Mouse (Mus musculus) intestine, embryonic 15.5 days (tissue): Measurements from ENCODE around the gene Tom1l2. TPM values are rescaled to one million over a fixed set of nuclear protein-coding genes. Genes with fewer than 3 reads are reported as not detected.

Experiments
- ATAC-seq: fragments of 200-750 bp; cut with Nextera tagmentation; 2 replicates; pipeline ENCODE4 v1.8.0; 2017; ENCODE audit warnings: moderate TSS enrichment, moderate library complexity
- H3K27ac ChIP-seq: fragments of 300-500 bp; sonication (generic); 2 replicates; pipeline ENCODE4 v1.5.1; 2015; ENCODE audit warnings: mild to moderate bottlenecking, inconsistent platforms
- H3K27me3 ChIP-seq: fragments of 300-500 bp; sonication (generic); replicated peaks from 2 replicates; pipeline ENCODE4 v1.6.1; 2015; ENCODE audit warnings: inconsistent platforms
- H3K36me3 ChIP-seq: fragments of 300-500 bp; sonication (generic); 2 replicates; pipeline ENCODE4 v1.6.1; 2015; ENCODE audit warnings: inconsistent platforms
- H3K4me1 ChIP-seq: fragments of 300-500 bp; sonication (generic); replicated peaks from 2 replicates; pipeline ENCODE4 v1.6.1; 2015; ENCODE audit warnings: inconsistent platforms
- H3K4me2 ChIP-seq: fragments of 300-500 bp; sonication (generic); replicated peaks from 2 replicates; pipeline ENCODE4 v1.6.1; 2015; ENCODE audit warnings: mild to moderate bottlenecking, inconsistent platforms
- H3K4me3 ChIP-seq: fragments of 300-500 bp; sonication (generic); replicated peaks from 2 replicates; pipeline ENCODE4 v1.5.1; 2015; ENCODE audit warnings: inconsistent platforms
- H3K9ac ChIP-seq: fragments of 300-500 bp; sonication (generic); 2 replicates; pipeline ENCODE4 v1.6.1; 2015; ENCODE audit warnings: inconsistent platforms
- H3K9me3 ChIP-seq: fragments of 300-500 bp; sonication (generic); 2 replicates; pipeline ENCODE4 v1.6.1; 2016; ENCODE audit warnings: inconsistent platforms
- WGBS: fragments of 180-500 bp; shearing (Covaris S2); methylation state at CpG from one replicate; pipeline ENCODE4 v1.1.7; 2015; 5-methylcytosine and 5-hydroxymethylcytosine counted together
- polyA plus RNA-seq: library from polyadenylated mRNA; unstranded; fragments of >200 nt; fragmentation: Nextera tagmentation; extraction: Ambion mirVana; gene quantifications from 2 replicates; pipeline ENCODE4 v1.2.1, GENCODE M21; 2015

Tom1l2 gene
- polyA plus RNA-seq, 1 experiment from 2014 or later = 22.3 TPM

GRCm38 (mm10) chr11:60254308-60254707, 98.4 kb downstream of the Tom1l2 start:
- 89% methylated on average over 5 of the region's 5 CpGs for WGBS
- 0 out of 2 replicates have a peak, but pooled peaks cover 9% of the 10 kb centered on the region for H3K36me3 ChIP-seq
- ATAC-seq = no peak
- H3K4me1 ChIP-seq = 0 out of 2 replicates have a peak, but pooled peaks cover 13% of the 10 kb centered on the region
- no peaks in the 10 kb centered on the region for H3K27me3 ChIP-seq
- no peak overlapping the region for H3K9ac ChIP-seq
- H3K9me3 ChIP-seq = no peaks in the 10 kb centered on the region
- H3K27ac ChIP-seq = no peak overlapping the region
- H3K4me3 ChIP-seq = no peak overlapping the region
- no peak overlapping the region for H3K4me2 ChIP-seq

GRCm38 (mm10) chr11:60253546-60253945, 99.2 kb downstream of the Tom1l2 start:
- Histone ChIP-seq H3K4me2 (no peak overlapping the region), H3K4me3 (no peak overlapping the region), H3K27me3 (no peaks in the 10 kb centered on the region), H3K36me3 (0 out of 2 replicates have a peak, but pooled peaks cover 4% of the 10 kb centered on the region), H3K9me3 (no peaks in the 10 kb centered on the region), H3K9ac (0 out of 2 replicates have a peak overlapping the region, but pooled peaks have one; percentile 8), H3K27ac (no peak overlapping the region), H3K4me1 (peaks cover 17% of the 10 kb centered on the region)
- 86% methylated on average over 2 of the region's 2 CpGs for WGBS
- no peak for ATAC-seq

- WGBS = 49% methylated on average over 6 of the region's 6 CpGs
- no peaks in the 10 kb centered on the region for H3K27me3 ChIP-seq
- no peak overlapping the region for H3K27ac ChIP-seq
- no peak overlapping the region for H3K9ac ChIP-seq
- H3K4me3 ChIP-seq = no peak overlapping the region
- no peak overlapping the region for H3K4me2 ChIP-seq
- H3K9me3 ChIP-seq = no peaks in the 10 kb centered on the region
- 0 out of 2 replicates have a peak, but pooled peaks cover 3% of the 10 kb centered on the region for H3K36me3 ChIP-seq
- ATAC-seq = peak; percentile 45; the same call in 1 of the 2 replicates
- peaks cover 23% of the 10 kb centered on the region for H3K4me1 ChIP-seq
Observed at GRCm38 (mm10) chr11:60250971-60251643, 101.6 kb downstream of the Tom1l2 start.

DNA sequence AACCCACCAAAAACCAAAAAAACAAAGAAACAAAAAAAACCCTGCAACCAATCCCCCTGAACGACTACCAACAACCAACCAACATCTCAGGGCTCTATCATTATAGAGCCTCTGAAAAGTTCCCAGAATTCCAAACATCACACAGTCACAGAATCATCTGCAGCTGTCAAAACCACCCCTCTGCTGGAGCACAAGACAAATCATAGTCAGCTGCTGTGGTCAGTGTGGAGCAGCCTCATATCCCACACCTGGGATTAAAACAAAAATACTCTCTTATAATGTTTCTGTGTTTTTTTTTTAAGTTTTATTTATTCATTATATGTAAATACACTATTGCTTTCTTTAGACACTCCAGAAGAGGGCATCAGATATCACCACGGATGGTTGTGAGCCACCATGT, 102.8 kb downstream of the Tom1l2 start:
- Histone ChIP-seq H3K27me3 (no peaks in the 10 kb centered on the region), H3K4me1 (peaks cover 20% of the 10 kb centered on the region), H3K4me2 (no peak overlapping the region), H3K9me3 (no peaks in the 10 kb centered on the region), H3K27ac (no peak overlapping the region), H3K4me3 (no peak overlapping the region), H3K36me3 (0 out of 2 replicates have a peak, but pooled peaks cover 7% of the 10 kb centered on the region), H3K9ac (no peak overlapping the region)
- 88% methylated on average over 2 of the region's 2 CpGs for WGBS
- no peak for ATAC-seq

- Histone ChIP-seq H3K4me2 (0 out of 2 replicates have a peak overlapping the region, but pooled peaks have one; percentile 1), H3K36me3 (0 out of 2 replicates have a peak, but pooled peaks cover 7% of the 10 kb centered on the region), H3K9me3 (no peaks in the 10 kb centered on the region), H3K9ac (no peak overlapping the region), H3K4me1 (peaks cover 22% of the 10 kb centered on the region), H3K27ac (no peak overlapping the region), H3K4me3 (no peak overlapping the region), H3K27me3 (no peaks in the 10 kb centered on the region)
- no peak for ATAC-seq
- WGBS = 41% methylated on average over 13 of the region's 13 CpGs
Observed at GRCm38 (mm10) chr11:60248596-60249404, 103.9 kb downstream of the Tom1l2 start.

DNA sequence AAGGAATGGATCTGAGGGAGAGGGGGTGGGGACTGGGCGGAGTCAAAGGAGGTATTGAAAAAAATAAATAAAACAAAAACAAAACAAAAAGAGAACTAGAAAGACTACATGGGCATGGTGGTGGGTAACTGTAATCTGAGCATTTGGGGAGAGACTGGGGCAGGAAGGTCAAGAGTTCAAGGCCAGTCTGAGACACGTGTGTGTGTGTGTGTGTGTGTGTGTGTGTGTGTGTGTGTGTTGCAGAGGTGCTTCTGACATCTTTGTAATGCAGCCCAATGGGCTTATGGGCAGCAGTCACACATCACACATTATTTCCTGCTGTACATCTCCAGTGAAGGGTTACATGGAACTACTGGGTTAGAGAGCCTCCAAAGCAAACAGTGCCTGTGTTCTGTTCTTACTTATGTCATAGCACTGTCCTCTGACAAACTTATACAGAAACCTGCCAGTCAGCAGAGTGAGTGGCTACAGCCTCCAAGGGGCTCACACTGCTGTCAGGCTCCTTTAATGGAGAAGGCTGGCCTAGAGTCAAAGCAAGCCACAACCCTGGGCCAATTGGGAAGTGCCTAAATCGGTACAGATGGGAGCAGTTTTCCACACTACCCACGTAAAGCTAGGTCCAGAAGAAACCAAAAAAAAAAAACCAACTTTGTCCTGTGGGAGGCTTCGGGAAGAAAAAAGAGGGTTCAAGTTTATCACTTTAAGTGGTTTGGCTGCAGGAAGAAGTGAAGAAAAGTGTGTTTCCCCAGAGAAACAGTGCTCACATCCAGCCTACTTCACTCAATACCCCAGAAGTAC, 104.8 kb downstream of the Tom1l2 start:
- H3K36me3 ChIP-seq = 0 out of 2 replicates have a peak, but pooled peaks cover 7% of the 10 kb centered on the region
- no peak overlapping the region for H3K9ac ChIP-seq
- no peaks in the 10 kb centered on the region for H3K27me3 ChIP-seq
- WGBS = 54% methylated on average over 5 of the region's 5 CpGs
- H3K27ac ChIP-seq = no peak overlapping the region
- no peak overlapping the region for H3K4me3 ChIP-seq
- H3K4me2 ChIP-seq = 0 out of 2 replicates have a peak overlapping the region, but pooled peaks have one; percentile 1
- no peaks in the 10 kb centered on the region for H3K9me3 ChIP-seq
- ATAC-seq = no peak
- H3K4me1 ChIP-seq = peaks cover 19% of the 10 kb centered on the region

GRCm38 (mm10) chr11:60246077-60246476, 106.6 kb downstream of the Tom1l2 start:
- H3K27ac ChIP-seq = no peak overlapping the region
- no peak for ATAC-seq
- H3K4me1 ChIP-seq = peaks cover 14% of the 10 kb centered on the region

GRCm38 (mm10) chr11:60244503-60245143, 108.1 kb downstream of the Tom1l2 start:
- H3K27me3 ChIP-seq = no peaks in the 10 kb centered on the region

More at GRCm38 (mm10) chr11:60246077-60246476, 106.6 kb downstream of the Tom1l2 start:
- no peak overlapping the region for H3K4me3 ChIP-seq
- no peak overlapping the region for H3K4me2 ChIP-seq
- no peak overlapping the region for H3K9ac ChIP-seq
- no peaks in the 10 kb centered on the region for H3K27me3 ChIP-seq
- peaks cover 10% of the 10 kb centered on the region; the same call in 1 of the 2 replicates for H3K36me3 ChIP-seq
- no peaks in the 10 kb centered on the region for H3K9me3 ChIP-seq

GRCm38 (mm10) chr11:60240509-60240908, 112.2 kb downstream of the Tom1l2 start:
- H3K36me3 ChIP-seq = peaks cover 14% of the 10 kb centered on the region
- 74% methylated on average over 4 of the region's 4 CpGs for WGBS
- ATAC-seq = no peak
- H3K27me3 ChIP-seq = no peaks in the 10 kb centered on the region
- no peaks in the 10 kb centered on the region for H3K9me3 ChIP-seq
- H3K27ac ChIP-seq = no peak overlapping the region
- H3K9ac ChIP-seq = no peak overlapping the region
- no peak overlapping the region for H3K4me3 ChIP-seq
- H3K4me1 ChIP-seq = 0 out of 2 replicates have a peak, but pooled peaks cover 2% of the 10 kb centered on the region
- H3K4me2 ChIP-seq = no peak overlapping the region

More at GRCm38 (mm10) chr11:60244503-60245143, 108.1 kb downstream of the Tom1l2 start:
- 68% methylated on average over 11 of the region's 11 CpGs for WGBS
- Histone ChIP-seq H3K9ac (no peak overlapping the region), H3K27ac (0 out of 2 replicates have a peak overlapping the region, but pooled peaks have one; percentile 13), H3K4me2 (no peak overlapping the region), H3K9me3 (no peaks in the 10 kb centered on the region), H3K4me1 (peaks cover 14% of the 10 kb centered on the region), H3K36me3 (peaks cover 17% of the 10 kb centered on the region), H3K4me3 (no peak overlapping the region)
- ATAC-seq = peak; percentile 55

- H3K36me3 ChIP-seq = peaks cover 4% of the 10 kb centered on the region; the same call in 1 of the 2 replicates
- ATAC-seq = no peak
- H3K27me3 ChIP-seq = no peaks in the 10 kb centered on the region
- H3K4me3 ChIP-seq = no peak overlapping the region
- H3K9me3 ChIP-seq = no peaks in the 10 kb centered on the region
- no peak overlapping the region for H3K9ac ChIP-seq
- H3K27ac ChIP-seq = no peak overlapping the region
- WGBS = 72% methylated on average over 5 of the region's 5 CpGs
- 0 out of 2 replicates have a peak, but pooled peaks cover 5% of the 10 kb centered on the region for H3K4me1 ChIP-seq
- no peak overlapping the region for H3K4me2 ChIP-seq
Observed at GRCm38 (mm10) chr11:60235351-60235750, 117.4 kb downstream of the Tom1l2 start.

DNA sequence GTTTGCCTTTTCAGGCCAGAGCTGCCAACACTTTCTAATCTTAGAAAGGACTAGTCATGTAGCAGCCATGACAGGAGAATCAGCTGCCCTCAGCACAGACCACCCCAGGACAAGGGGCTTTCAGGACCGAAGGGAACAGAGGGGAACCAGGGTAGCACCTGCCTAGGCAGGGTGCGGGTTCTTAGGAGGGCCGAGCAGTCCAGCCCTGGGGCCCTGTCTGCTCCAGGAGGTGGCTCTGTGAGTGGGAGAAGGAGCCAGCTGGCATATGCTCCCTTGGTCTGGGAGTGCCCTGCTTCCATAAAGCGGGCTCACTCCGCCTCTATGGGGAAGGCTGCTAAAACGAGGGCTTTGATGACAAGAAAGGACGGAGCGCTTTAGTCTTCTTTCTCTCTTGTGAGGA, 119.5 kb downstream of the Tom1l2 start:
- Histone ChIP-seq H3K4me3 (no peak overlapping the region), H3K27ac (no peak overlapping the region), H3K9ac (0 out of 2 replicates have a peak overlapping the region, but pooled peaks have one; percentile 15), H3K36me3 (0 out of 2 replicates have a peak, but pooled peaks cover 3% of the 10 kb centered on the region), H3K4me2 (no peak overlapping the region), H3K9me3 (no peaks in the 10 kb centered on the region), H3K27me3 (no peaks in the 10 kb centered on the region), H3K4me1 (peaks cover 12% of the 10 kb centered on the region; the same call in 1 of the 2 replicates)
- 82% methylated on average over 8 of the region's 8 CpGs for WGBS
- ATAC-seq = no peak
